Mouse (Mus musculus): ENCODE data around the gene Pde4b.

GRCm38 (mm10) chr4:102272313-102272712 is 185.0 kb downstream of the Pde4b start:
- TF ChIP-seq CTCF (IDR thresholded peaks at IDR 0.05; ENCODE audit: control insufficient read depth, insufficient read depth, insufficient replicate concordance, low read depth, low read length), result no peak
- TF ChIP-seq POLR2A (IDR thresholded peaks at IDR 0.05; ENCODE audit: control insufficient read depth, low read depth, low read length), result no peak

Data from testis, adult 2 months (tissue).